Mouse (Mus musculus) intestine, postnatal 0 days (tissue): ENCODE measurements around the gene Usp6nl. TPM values are rescaled to one million over a fixed set of nuclear protein-coding genes. Genes with fewer than 3 reads are reported as not detected.

Experiments used
- ATAC-seq: fragments of 200-750 bp; cut with Nextera tagmentation; 2 replicates; pipeline ENCODE4 v1.8.0; 2017; ENCODE audit warnings: mild to moderate bottlenecking, moderate TSS enrichment, moderate library complexity
- H3K27ac ChIP-seq: fragments of 300-500 bp; sonication (generic); 2 replicates; pipeline ENCODE4 v1.5.1; 2014; ENCODE audit warnings: mild to moderate bottlenecking, low read depth, low read length, moderate library complexity
- H3K27me3 ChIP-seq: fragments of 300-500 bp; sonication (generic); replicated peaks from 2 replicates; pipeline ENCODE4 v1.6.1; 2014; ENCODE audit warnings: low read length, mixed read lengths; ENCODE audit not compliant: control insufficient read depth, insufficient read depth
- H3K36me3 ChIP-seq: fragments of 300-500 bp; sonication (generic); 2 replicates; pipeline ENCODE4 v1.6.1; 2014; ENCODE audit warnings: mild to moderate bottlenecking, moderate library complexity; ENCODE audit not compliant: control insufficient read depth, insufficient read depth
- H3K4me1 ChIP-seq: fragments of 300-500 bp; sonication (generic); replicated peaks from 2 replicates; pipeline ENCODE4 v1.6.1; 2014; ENCODE audit warnings: antibody characterized with exemption, low read length, mixed read lengths; ENCODE audit not compliant: control insufficient read depth, insufficient read depth
- H3K4me2 ChIP-seq: fragments of 300-500 bp; sonication (generic); replicated peaks from 2 replicates; pipeline ENCODE4 v1.6.1; 2014; ENCODE audit warnings: low read depth, mild to moderate bottlenecking, moderate library complexity
- H3K4me3 ChIP-seq: fragments of 300-500 bp; sonication (generic); 2 replicates; pipeline ENCODE4 v1.5.1; 2014; ENCODE audit warnings: low read depth, low read length
- H3K9ac ChIP-seq: fragments of 300-500 bp; sonication (generic); 2 replicates; pipeline ENCODE4 v1.6.1; 2014; ENCODE audit warnings: mild to moderate bottlenecking, low read depth, low read length
- H3K9me3 ChIP-seq: fragments of 300-500 bp; sonication (generic); 2 replicates; pipeline ENCODE4 v1.6.1; 2016; ENCODE audit warnings: mixed run types; ENCODE audit not compliant: control insufficient read depth
- CTCF ChIP-seq: sonication (generic); IDR thresholded peaks from 2 replicates; pipeline ENCODE4 v1.5.1; 2016; ENCODE audit warnings: low read depth, mild to moderate bottlenecking, control low read depth, antibody characterized with exemption, moderate library complexity
- WGBS: fragments of 180-500 bp; shearing (Covaris S2); extraction: QIAGEN DNeasy Blood & Tissue Kit; methylation state at CpG from one replicate; pipeline ENCODE4 v1.1.7; 2014; 5-methylcytosine and 5-hydroxymethylcytosine counted together
- polyA plus RNA-seq: library from polyadenylated mRNA; unstranded; fragments of >200 nt; fragmentation: Nextera tagmentation; extraction: Ambion mirVana; gene quantifications from 2 replicates; pipeline ENCODE4 v1.2.1, GENCODE M21; 2015

The Usp6nl gene
- polyA plus RNA-seq, 1 experiment from 2014 or later, result 6.8 TPM

- no peak for TF ChIP-seq CTCF
- no peaks in the 10 kb centered on the region for H3K36me3 ChIP-seq
- no peak overlapping the region for H3K4me3 ChIP-seq
- H3K4me2 ChIP-seq, result no peak overlapping the region
- ATAC-seq, result no peak
- no peaks in the 10 kb centered on the region for H3K9me3 ChIP-seq
- no peak overlapping the region for H3K9ac ChIP-seq
- no peaks in the 10 kb centered on the region; the same call in 1 of the 2 replicates for H3K27me3 ChIP-seq
- no peaks in the 10 kb centered on the region; the same call in 1 of the 2 replicates for H3K4me1 ChIP-seq
- H3K27ac ChIP-seq, result no peak overlapping the region
- WGBS, result 26% methylated on average over 4 of the region's 4 CpGs
Observed at GRCm38 (mm10) chr2:6471110-6471611, 148.7 kb downstream of the Usp6nl start.

- 0 out of 2 replicates have a peak, but pooled peaks have one; percentile 29 for TF ChIP-seq CTCF
- Histone ChIP-seq H3K36me3 (no peaks in the 10 kb centered on the region), H3K9ac (no peak overlapping the region), H3K27ac (no peak overlapping the region), H3K9me3 (no peaks in the 10 kb centered on the region), H3K4me2 (no peak overlapping the region), H3K4me1 (no peaks in the 10 kb centered on the region; the same call in 1 of the 2 replicates), H3K4me3 (no peak overlapping the region), H3K27me3 (no peaks in the 10 kb centered on the region; the same call in 1 of the 2 replicates)
- 76% methylated on average over 5 of the region's 5 CpGs for WGBS
- no peak for ATAC-seq
Observed at GRCm38 (mm10) chr2:6473829-6474228, 151.4 kb downstream of the Usp6nl start.

- no peak overlapping the region for H3K4me3 ChIP-seq
- no peak overlapping the region for H3K4me2 ChIP-seq
- H3K4me1 ChIP-seq, result no peaks in the 10 kb centered on the region
- H3K9ac ChIP-seq, result no peak overlapping the region
- no peaks in the 10 kb centered on the region for H3K27me3 ChIP-seq
- H3K36me3 ChIP-seq, result no peaks in the 10 kb centered on the region
- H3K27ac ChIP-seq, result no peak overlapping the region
- WGBS, result 75% methylated on average over 4 of the region's 4 CpGs
- TF ChIP-seq CTCF, result no peak
- no peak for ATAC-seq
- H3K9me3 ChIP-seq, result no peaks in the 10 kb centered on the region
Observed at GRCm38 (mm10) chr2:6477884-6478283, 155.4 kb downstream of the Usp6nl start.

GRCm38 (mm10) chr2:6478361-6478965 lies 156.0 kb downstream of the Usp6nl start:
- TF ChIP-seq CTCF, result no peak
- H3K4me2 ChIP-seq, result no peak overlapping the region
- 50% methylated on average over 16 of the region's 16 CpGs for WGBS

GRCm38 (mm10) chr2:6478966-6479391 lies 156.5 kb downstream of the Usp6nl start:
- Histone ChIP-seq H3K4me3 (no peak overlapping the region), H3K4me1 (no peaks in the 10 kb centered on the region), H3K27me3 (no peaks in the 10 kb centered on the region), H3K27ac (peak overlapping the region; percentile 37; the same call in 1 of the 2 replicates), H3K4me2 (no peak overlapping the region), H3K9ac (no peak overlapping the region), H3K9me3 (no peaks in the 10 kb centered on the region), H3K36me3 (no peaks in the 10 kb centered on the region)
- 44% methylated on average over 13 of the region's 13 CpGs for WGBS
- peak; percentile 40; the same call in 1 of the 2 replicates for ATAC-seq
- peak; percentile 34 for TF ChIP-seq CTCF

More at GRCm38 (mm10) chr2:6478361-6478965, 156.0 kb downstream of the Usp6nl start:
- Histone ChIP-seq H3K27ac (peak overlapping the region; percentile 37; the same call in 1 of the 2 replicates), H3K36me3 (no peaks in the 10 kb centered on the region), H3K4me3 (no peak overlapping the region), H3K9ac (no peak overlapping the region), H3K27me3 (no peaks in the 10 kb centered on the region), H3K4me1 (no peaks in the 10 kb centered on the region), H3K9me3 (no peaks in the 10 kb centered on the region)
- ATAC-seq, result peak; percentile 24; the same call in 1 of the 2 replicates

GRCm38 (mm10) chr2:6479620-6480019 lies 157.2 kb downstream of the Usp6nl start:
- no peaks in the 10 kb centered on the region for H3K9me3 ChIP-seq
- no peak for TF ChIP-seq CTCF
- H3K4me3 ChIP-seq, result no peak overlapping the region
- no peaks in the 10 kb centered on the region for H3K27me3 ChIP-seq
- no peaks in the 10 kb centered on the region for H3K4me1 ChIP-seq
- H3K27ac ChIP-seq, result no peak overlapping the region
- H3K36me3 ChIP-seq, result no peaks in the 10 kb centered on the region
- no peak overlapping the region for H3K9ac ChIP-seq
- WGBS, result 64% methylated on average over 5 of the region's 5 CpGs
- no peak overlapping the region for H3K4me2 ChIP-seq
- ATAC-seq, result no peak
